Mouse (Mus musculus): ENCODE measurements at regions not wholly inside any gene's neighbourhood (a gene's known extent, or its start where the extent isn't known, plus 50 kb on each side); places are given as distances from the start of the nearest gene placed in this dataset.
"Not testable (repeated sequence)": the region's sequence is repeated elsewhere in the genome, so short reads cannot be mapped to it uniquely, and the experiment has no call there.

- no peaks in the 10 kb centered on the region for H3K4me1 ChIP-seq (ENCODE audit: insufficient read depth, low read depth, low read length)
- no peaks in the 10 kb centered on the region for H3K27me3 ChIP-seq (ENCODE audit: insufficient read depth, low read length)
- no peaks in the 10 kb centered on the region for H3K9me3 ChIP-seq (replicated peaks)
- no peaks in the 10 kb centered on the region for H3K36me3 ChIP-seq (replicated peaks)
- TF ChIP-seq POLR2AphosphoS5 (IDR thresholded peaks at IDR 0.05; ENCODE audit: insufficient replicate concordance, low read depth, low read length) = no peak
- no peak for TF ChIP-seq TAL1 (conservative IDR thresholded peaks at IDR 0.05; ENCODE audit: low read depth, low read length)
- TF ChIP-seq CTCF (IDR thresholded peaks at IDR 0.05; ENCODE audit: low read depth, low read length) = no peak
- no peak for TF ChIP-seq GATA2 (IDR thresholded peaks at IDR 0.05; ENCODE audit: borderline replicate concordance, low read depth, low read length)
- TF ChIP-seq GATA1 (IDR thresholded peaks at IDR 0.05; ENCODE audit: borderline replicate concordance, low read length) = no peak
- DNase-seq (ENCODE audit: low spot score) (no peak), ATAC-seq (ENCODE audit: extremely low read depth, insufficient number of reproducible peaks, low FRiP score, poor library complexity, severe bottlenecking) (no peak)
- H3K4me3 ChIP-seq (ENCODE audit: low read depth, low read length) = no peak overlapping the region
These were observed 116.2 kb downstream of the Nucb2 start for GRCm38 (mm10) chr7:116620381-116620780.

GRCm38 (mm10) chr7:116633210-116633609, 129.0 kb downstream of the Nucb2 start:
- no peak for ATAC-seq (ENCODE audit: extremely low read depth, insufficient number of reproducible peaks, low FRiP score, poor library complexity, severe bottlenecking)
- Histone ChIP-seq H3K9me3 (replicated peaks) (no peaks in the 10 kb centered on the region), H3K4me3 (ENCODE audit: low read depth, low read length) (no peak overlapping the region), H3K27me3 (ENCODE audit: insufficient read depth, low read length) (no peaks in the 10 kb centered on the region), H3K36me3 (replicated peaks) (no peaks in the 10 kb centered on the region), H3K4me1 (ENCODE audit: insufficient read depth, low read depth, low read length) (no peaks in the 10 kb centered on the region)
- TF ChIP-seq TAL1 (conservative IDR thresholded peaks at IDR 0.05; ENCODE audit: low read depth, low read length) = no peak
- no peak for TF ChIP-seq POLR2AphosphoS5 (IDR thresholded peaks at IDR 0.05; ENCODE audit: insufficient replicate concordance, low read depth, low read length)
- TF ChIP-seq GATA1 (IDR thresholded peaks at IDR 0.05; ENCODE audit: borderline replicate concordance, low read length) = no peak
- TF ChIP-seq CTCF (IDR thresholded peaks at IDR 0.05; ENCODE audit: low read depth, low read length) = no peak
- no peak for TF ChIP-seq GATA2 (IDR thresholded peaks at IDR 0.05; ENCODE audit: borderline replicate concordance, low read depth, low read length)
- DNase-seq (ENCODE audit: low spot score) = no peak

GRCm38 (mm10) chr7:116644902-116645650, 140.9 kb downstream of the Nucb2 start:
- Histone ChIP-seq H3K4me3 (ENCODE audit: low read depth, low read length) (no peak overlapping the region), H3K27me3 (ENCODE audit: insufficient read depth, low read length) (no peaks in the 10 kb centered on the region), H3K36me3 (replicated peaks) (no peaks in the 10 kb centered on the region), H3K9me3 (replicated peaks) (no peaks in the 10 kb centered on the region; the same call in 1 of the 2 replicates), H3K4me1 (ENCODE audit: insufficient read depth, low read depth, low read length) (no peaks in the 10 kb centered on the region)
- TF ChIP-seq GATA1 (IDR thresholded peaks at IDR 0.05; ENCODE audit: borderline replicate concordance, low read length) (no peak), CTCF (IDR thresholded peaks at IDR 0.05; ENCODE audit: low read depth, low read length) (0 out of 2 replicates have a peak, but pooled peaks have one; percentile 7)
- DNase-seq (ENCODE audit: low spot score) (no peak), ATAC-seq (ENCODE audit: extremely low read depth, insufficient number of reproducible peaks, low FRiP score, poor library complexity, severe bottlenecking) (no peak)

- H3K27me3 ChIP-seq (ENCODE audit: insufficient read depth, low read length) = no peaks in the 10 kb centered on the region
- H3K4me3 ChIP-seq (ENCODE audit: low read depth, low read length) = no peak overlapping the region
- no peaks in the 10 kb centered on the region for H3K36me3 ChIP-seq (replicated peaks)
- peaks cover 22% of the 10 kb centered on the region for H3K9me3 ChIP-seq (replicated peaks)
- H3K4me1 ChIP-seq (ENCODE audit: insufficient read depth, low read depth, low read length) = no peaks in the 10 kb centered on the region
- TF ChIP-seq GATA2 (IDR thresholded peaks at IDR 0.05; ENCODE audit: borderline replicate concordance, low read depth, low read length) (no peak), POLR2AphosphoS5 (IDR thresholded peaks at IDR 0.05; ENCODE audit: insufficient replicate concordance, low read depth, low read length) (no peak), GATA1 (IDR thresholded peaks at IDR 0.05; ENCODE audit: borderline replicate concordance, low read length) (no peak), CTCF (IDR thresholded peaks at IDR 0.05; ENCODE audit: low read depth, low read length) (no peak), TAL1 (conservative IDR thresholded peaks at IDR 0.05; ENCODE audit: low read depth, low read length) (no peak)
- ATAC-seq (ENCODE audit: extremely low read depth, insufficient number of reproducible peaks, low FRiP score, poor library complexity, severe bottlenecking) = no peak
- DNase-seq (ENCODE audit: low spot score) = no peak
These were observed 150.3 kb downstream of the Nucb2 start for GRCm38 (mm10) chr7:116654466-116654865.

- H3K4me3 ChIP-seq (ENCODE audit: low read depth, low read length); H3K4me1 ChIP-seq (ENCODE audit: insufficient read depth, low read depth, low read length); H3K27me3 ChIP-seq (ENCODE audit: insufficient read depth, low read length); H3K36me3 ChIP-seq (replicated peaks); DNase-seq (ENCODE audit: low spot score); ATAC-seq (ENCODE audit: extremely low read depth, insufficient number of reproducible peaks, low FRiP score, poor library complexity, severe bottlenecking): not testable (repeated sequence)
- H3K9me3 ChIP-seq (replicated peaks) = peaks cover 22% of the 10 kb centered on the region
These were observed 152.9 kb downstream of the Nucb2 start for GRCm38 (mm10) chr7:116657040-116657439.

GRCm38 (mm10) chr7:116665581-116665980, 161.4 kb downstream of the Nucb2 start:
- Histone ChIP-seq H3K4me1 (ENCODE audit: insufficient read depth, low read depth, low read length) (no peaks in the 10 kb centered on the region), H3K4me3 (ENCODE audit: low read depth, low read length) (no peak overlapping the region), H3K36me3 (replicated peaks) (no peaks in the 10 kb centered on the region), H3K27me3 (ENCODE audit: insufficient read depth, low read length) (no peaks in the 10 kb centered on the region), H3K9me3 (replicated peaks) (peaks cover 5% of the 10 kb centered on the region; the same call in 1 of the 2 replicates)
- TF ChIP-seq POLR2AphosphoS5 (IDR thresholded peaks at IDR 0.05; ENCODE audit: insufficient replicate concordance, low read depth, low read length) (no peak), GATA2 (IDR thresholded peaks at IDR 0.05; ENCODE audit: borderline replicate concordance, low read depth, low read length) (no peak), TAL1 (conservative IDR thresholded peaks at IDR 0.05; ENCODE audit: low read depth, low read length) (no peak), GATA1 (IDR thresholded peaks at IDR 0.05; ENCODE audit: borderline replicate concordance, low read length) (no peak), CTCF (IDR thresholded peaks at IDR 0.05; ENCODE audit: low read depth, low read length) (no peak)
- DNase-seq (ENCODE audit: low spot score) = no peak
- ATAC-seq (ENCODE audit: extremely low read depth, insufficient number of reproducible peaks, low FRiP score, poor library complexity, severe bottlenecking) = no peak
